Mouse (Mus musculus) olfactory bulb, adult 2 months (tissue): ENCODE results near the gene Ube3c. TPM values are rescaled to one million over a fixed set of nuclear protein-coding genes. Genes with fewer than 3 reads are reported as not detected.

ENCODE experiments used
- H3K27ac ChIP-seq: fragments of 200-500 bp; 2 replicates; pipeline ENCODE4 v1.5.1; 2012; ENCODE audit warnings: low read depth, low read length; ENCODE audit not compliant: insufficient read depth
- H3K4me1 ChIP-seq: fragments of 200-500 bp; 2 replicates; pipeline ENCODE4 v1.6.1; 2012; ENCODE audit warnings: low read length; ENCODE audit not compliant: control insufficient read depth, insufficient read depth
- H3K4me3 ChIP-seq: fragments of 200-500 bp; 2 replicates; pipeline ENCODE4 v1.5.1; 2012; ENCODE audit warnings: mild to moderate bottlenecking, low read depth, low read length, moderate library complexity; ENCODE audit not compliant: insufficient read depth
- CTCF ChIP-seq: fragments of 200-500 bp; IDR thresholded peaks from 2 replicates; pipeline ENCODE4 v1.5.1; 2012; ENCODE audit warnings: low read depth, mild to moderate bottlenecking, low read length, moderate library complexity; ENCODE audit not compliant: insufficient read depth
- POLR2A ChIP-seq: fragments of 200-500 bp; IDR thresholded peaks from 2 replicates; pipeline ENCODE4 v1.6.1; 2012; ENCODE audit warnings: mild to moderate bottlenecking, low read depth, low read length, moderate library complexity; ENCODE audit not compliant: insufficient read depth
- WGBS: fragments of 180-500 bp; shearing (Covaris S2); methylation state at CpG from one replicate; pipeline ENCODE4 v1.1.7; 2018; 5-methylcytosine and 5-hydroxymethylcytosine counted together
- polyA plus RNA-seq: library from polyadenylated mRNA; stranded (reverse); fragments of >200 nt; gene quantifications from 2 replicates; pipeline ENCODE4 v1.2.4, GENCODE M21; 2012; ENCODE audit warnings: low replicate concordance; ENCODE audit not compliant: missing spikeins, insufficient read depth, insufficient read length

The Ube3c gene
- polyA plus RNA-seq, 1 experiment = not detected

- TF ChIP-seq CTCF (no peak), POLR2A (no peak)
- H3K4me3 ChIP-seq = no peak overlapping the region
- no peak overlapping the region for H3K27ac ChIP-seq
- 87% methylated on average over 4 of the region's 4 CpGs for WGBS
- H3K4me1 ChIP-seq = peaks cover 2% of the 10 kb centered on the region; the same call in 1 of the 2 replicates
Measured at GRCm38 (mm10) chr5:29707241-29707640, 138.2 kb downstream of the Ube3c start.

DNA sequence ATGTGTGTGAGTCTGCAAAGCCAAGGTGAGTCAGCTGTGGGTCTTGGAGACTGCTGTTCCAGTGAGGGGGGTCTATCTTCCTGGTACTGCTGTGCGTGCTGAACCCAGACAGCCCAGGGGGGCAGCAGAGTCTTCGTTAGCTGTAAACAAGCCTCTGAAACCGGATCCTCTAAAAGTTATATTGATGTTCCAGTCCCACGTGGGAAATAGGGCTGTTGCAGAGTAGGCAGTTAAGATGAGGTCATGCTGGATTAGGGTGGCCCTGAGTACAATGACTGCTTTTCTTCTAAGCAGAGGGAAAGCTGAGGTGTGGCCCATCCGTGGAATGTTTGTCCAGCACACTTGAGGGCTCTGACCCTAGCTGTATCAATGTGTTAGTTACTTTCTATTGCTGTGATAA lies 139.2 kb downstream of the Ube3c start:
- no peak overlapping the region for H3K4me3 ChIP-seq
- WGBS = 26% methylated on average over 5 of the region's 5 CpGs
- TF ChIP-seq POLR2A (no peak), CTCF (no peak)
- no peak overlapping the region for H3K27ac ChIP-seq
- peaks cover 2% of the 10 kb centered on the region; the same call in 1 of the 2 replicates for H3K4me1 ChIP-seq

DNA sequence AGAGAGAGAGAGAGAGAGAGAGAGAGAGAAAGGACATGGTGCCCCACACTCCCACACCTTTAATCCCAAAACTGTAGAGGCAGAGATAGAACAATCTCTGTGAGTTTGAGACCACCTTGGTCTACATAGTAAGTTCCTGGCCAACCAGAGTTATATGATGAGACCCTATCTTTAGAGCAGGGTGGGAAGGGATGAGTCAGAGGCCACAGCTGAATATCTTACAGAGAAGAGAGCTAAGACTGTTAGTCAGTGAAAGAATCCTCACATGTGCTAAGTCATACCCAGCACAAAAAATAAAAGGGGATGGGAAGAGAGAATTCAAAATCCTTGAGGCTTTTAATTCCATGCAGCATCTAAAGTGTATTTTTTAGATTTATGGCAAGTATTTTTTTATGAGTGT lies 142.6 kb downstream of the Ube3c start:
- H3K4me1 ChIP-seq = peaks cover 2% of the 10 kb centered on the region; the same call in 1 of the 2 replicates
- no peak for TF ChIP-seq CTCF
- no peak for TF ChIP-seq POLR2A
- H3K27ac ChIP-seq = no peak overlapping the region
- no peak overlapping the region for H3K4me3 ChIP-seq

- Histone ChIP-seq H3K27ac (no peak overlapping the region), H3K4me1 (peaks cover 2% of the 10 kb centered on the region; the same call in 1 of the 2 replicates), H3K4me3 (no peak overlapping the region)
- 45% methylated on average over 1 of the region's 1 CpGs for WGBS
- TF ChIP-seq CTCF = no peak
- no peak for TF ChIP-seq POLR2A
Measured at GRCm38 (mm10) chr5:29712906-29713305, 143.9 kb downstream of the Ube3c start.

DNA sequence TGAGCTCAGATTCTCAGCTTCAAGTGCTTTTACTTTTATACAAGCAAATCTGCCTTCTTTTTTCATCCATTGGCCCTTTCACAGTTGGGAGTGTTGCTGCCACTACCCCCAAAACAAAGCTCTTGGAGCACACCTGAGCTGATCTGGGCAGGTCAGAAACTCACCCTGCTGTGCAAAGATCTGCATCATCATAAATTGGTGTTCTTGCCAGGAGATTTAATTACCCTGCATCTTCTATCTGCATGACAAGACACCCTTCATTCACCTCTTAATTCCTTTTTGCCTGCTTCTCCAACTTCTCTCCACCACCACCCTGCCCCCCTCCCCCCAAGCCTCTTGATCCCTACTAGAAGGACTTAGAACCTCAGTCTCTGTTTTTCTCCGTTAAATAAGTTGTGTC lies 152.1 kb downstream of the Ube3c start:
- Histone ChIP-seq H3K27ac (no peak overlapping the region), H3K4me1 (no peaks in the 10 kb centered on the region), H3K4me3 (no peak overlapping the region)
- TF ChIP-seq CTCF (no peak), POLR2A (no peak)
- WGBS = 24% methylated on average over 1 of the region's 1 CpGs

DNA sequence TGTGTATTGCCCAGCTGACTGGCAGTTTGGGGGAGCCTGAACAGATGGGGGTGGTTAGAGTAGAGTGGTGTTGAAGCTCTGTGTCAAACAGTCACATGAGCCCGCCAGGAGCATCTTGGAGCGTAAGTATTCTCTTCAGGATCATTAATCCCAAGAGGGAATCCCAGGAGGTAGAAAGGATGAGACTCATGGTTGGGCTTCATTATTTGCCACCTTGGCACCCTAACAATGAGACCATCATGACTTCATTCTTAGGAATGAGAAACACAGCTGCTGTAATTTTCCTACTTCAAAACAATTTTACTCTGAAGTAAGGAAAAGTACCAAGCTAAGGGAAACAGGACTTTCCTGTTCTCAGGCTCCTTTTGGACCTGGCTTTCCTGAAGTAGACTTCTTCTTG lies 156.3 kb downstream of the Ube3c start:
- no peak overlapping the region for H3K4me3 ChIP-seq
- 87% methylated on average over 2 of the region's 2 CpGs for WGBS
- no peak overlapping the region for H3K27ac ChIP-seq
- no peak for TF ChIP-seq CTCF
- no peak for TF ChIP-seq POLR2A
- H3K4me1 ChIP-seq = no peaks in the 10 kb centered on the region

Other genes with a start within 250 kb of the Ube3c start
- gene Lmbr1, start 190.9 kb upstream of the Ube3c start, polyA plus RNA-seq = not detected in 2 replicates
- not detected in 2 replicates for gene Nom1, start 134.6 kb upstream of the Ube3c start, polyA plus RNA-seq
- gene Mnx1, start 90.8 kb upstream of the Ube3c start, polyA plus RNA-seq = not detected in 2 replicates
- 484 TPM in 1 of 2 replicates, not detected in the other for gene Dnajb6, start 166.4 kb downstream of the Ube3c start, polyA plus RNA-seq
- gene Gm5129, start 166.7 kb downstream of the Ube3c start, polyA plus RNA-seq = not detected in 2 replicates